Mouse (Mus musculus) forebrain, embryonic 11.5 days (tissue): Measurements from ENCODE around the gene Prdx5. TPM values are rescaled to one million over a fixed set of nuclear protein-coding genes. Genes with fewer than 3 reads are reported as not detected.

Experiments
- microRNA-seq: library from miRNA; unstranded; fragments of <30 nt; microRNA quantifications from one replicate; pipeline ENCODE4, GENCODE M21; 2016; ENCODE audit not compliant: insufficient number of aligned reads
- polyA plus RNA-seq: library from polyadenylated mRNA; unstranded; fragments of >200 nt; fragmentation: Nextera tagmentation; extraction: Ambion mirVana; gene quantifications from 2 replicates; pipeline ENCODE4 v1.2.1, GENCODE M21; 2014

Prdx5 gene
- polyA plus RNA-seq, 1 experiment from 2014 or later: 105 TPM

Small RNA genes lying within 50 kb of the gene (microRNA-seq; reads per million reads assigned to microRNA genes)
- gene Mir6990: 2.5 reads per million

Other genes starting within 250 kb of the Prdx5 start
- 6.0 and 7.2 TPM in 2 replicates for gene Rps6ka4, start 69.5 kb downstream of the Prdx5 start, polyA plus RNA-seq
- gene Ccdc88b, start 51.9 kb downstream of the Prdx5 start, polyA plus RNA-seq: 0.56 and 0.80 TPM in 2 replicates
- gene Trmt112, start 408 bp downstream of the Prdx5 start, polyA plus RNA-seq: 144 and 152 TPM in 2 replicates
- 5.4 TPM in 2 replicates for gene Esrra, start 11.7 kb upstream of the Prdx5 start, polyA plus RNA-seq
- not detected in 2 replicates for gene Catsperz, start 15.3 kb upstream of the Prdx5 start, polyA plus RNA-seq
- gene Kcnk4, start 24.4 kb upstream of the Prdx5 start, polyA plus RNA-seq: not detected in 2 replicates
- 56.6 and 57.0 TPM in 2 replicates for gene Bad, start 31.8 kb upstream of the Prdx5 start, polyA plus RNA-seq
- 32.7 and 34.3 TPM in 2 replicates for gene Gpr137, start 32.4 kb upstream of the Prdx5 start, polyA plus RNA-seq
- gene Ppp1r14b, start 64.9 kb upstream of the Prdx5 start, polyA plus RNA-seq: 305 and 329 TPM in 2 replicates
- gene Plcb3, start 66.4 kb upstream of the Prdx5 start, polyA plus RNA-seq: 21.2 and 24.1 TPM in 2 replicates
- 65.4 and 80.7 TPM in 2 replicates for gene Fkbp2, start 70.4 kb upstream of the Prdx5 start, polyA plus RNA-seq
- 29.5 and 32.7 TPM in 2 replicates for gene Vegfb, start 77.5 kb upstream of the Prdx5 start, polyA plus RNA-seq
- 14.5 and 18.8 TPM in 2 replicates for gene Dnajc4, start 82.5 kb upstream of the Prdx5 start, polyA plus RNA-seq
- 13.5 and 14.6 TPM in 2 replicates for gene Nudt22, start 86.0 kb upstream of the Prdx5 start, polyA plus RNA-seq
- gene Trpt1, start 86.0 kb upstream of the Prdx5 start, polyA plus RNA-seq: 12.8 and 14.9 TPM in 2 replicates
- gene Fermt3, start 109.4 kb upstream of the Prdx5 start, polyA plus RNA-seq: 8.0 and 8.5 TPM in 2 replicates
- 428 and 444 TPM in 2 replicates for gene Stip1, start 129.9 kb upstream of the Prdx5 start, polyA plus RNA-seq
- 3.6 and 4.0 TPM in 2 replicates for gene Macrod1, start 146.7 kb upstream of the Prdx5 start, polyA plus RNA-seq
- gene Flrt1, start 195.6 kb upstream of the Prdx5 start, polyA plus RNA-seq: 7.7 and 9.0 TPM in 2 replicates